Mouse (Mus musculus) CH12.LX (cell line): Measurements from ENCODE around the gene Olfr453.

Experiments used
- CTCF ChIP-seq, 2 experiments: IDR thresholded peaks in 1 of 2; conservative IDR thresholded peaks in 1 of 2; 2 replicates each; pipeline ENCODE4 v1.5.1; 2011 to 2012; ENCODE audit warnings: low read depth in 2 of 2, low read length in 2 of 2, improper control_type of control experiment in 1 of 2, inconsistent platforms in 1 of 2, mild to moderate bottlenecking in 1 of 2, moderate library complexity in 1 of 2
- EP300 ChIP-seq: IDR thresholded peaks from 2 replicates; pipeline ENCODE4 v1.6.1; 2011; ENCODE audit warnings: low read length, improper control_type of control experiment
- JUN ChIP-seq: IDR thresholded peaks from 2 replicates; pipeline ENCODE4 v1.6.1; 2011; ENCODE audit warnings: low read depth, mild to moderate bottlenecking, low read length, improper control_type of control experiment, moderate library complexity; ENCODE audit not compliant: insufficient read depth
- NRF1 ChIP-seq: IDR thresholded peaks from 2 replicates; pipeline ENCODE4 v1.6.1; 2014; ENCODE audit warnings: low read depth, mild to moderate bottlenecking, inconsistent platforms, low read length, improper control_type of control experiment, moderate library complexity
- POLR2A ChIP-seq: IDR thresholded peaks from 2 replicates; pipeline ENCODE4 v1.6.1; 2011; ENCODE audit warnings: low read depth, mild to moderate bottlenecking, improper control_type of control experiment, low read length
- POLR2AphosphoS2 ChIP-seq: IDR thresholded peaks from 2 replicates; pipeline ENCODE4 v1.6.1; 2011; ENCODE audit warnings: low read depth, low read length, improper control_type of control experiment
- RCOR1 ChIP-seq: conservative IDR thresholded peaks from 2 replicates; pipeline ENCODE4 v1.6.1; 2012; ENCODE audit warnings: low read depth, mild to moderate bottlenecking, inconsistent platforms, low read length, improper control_type of control experiment
- SMC3 ChIP-seq: IDR thresholded peaks from 2 replicates; pipeline ENCODE4 v1.6.1; 2011; ENCODE audit warnings: low read depth, low read length, improper control_type of control experiment
- USF1 ChIP-seq: IDR thresholded peaks from 2 replicates; pipeline ENCODE4 v1.6.1; 2014; ENCODE audit warnings: low read depth, mild to moderate bottlenecking, inconsistent platforms, low read length, improper control_type of control experiment

DNA sequence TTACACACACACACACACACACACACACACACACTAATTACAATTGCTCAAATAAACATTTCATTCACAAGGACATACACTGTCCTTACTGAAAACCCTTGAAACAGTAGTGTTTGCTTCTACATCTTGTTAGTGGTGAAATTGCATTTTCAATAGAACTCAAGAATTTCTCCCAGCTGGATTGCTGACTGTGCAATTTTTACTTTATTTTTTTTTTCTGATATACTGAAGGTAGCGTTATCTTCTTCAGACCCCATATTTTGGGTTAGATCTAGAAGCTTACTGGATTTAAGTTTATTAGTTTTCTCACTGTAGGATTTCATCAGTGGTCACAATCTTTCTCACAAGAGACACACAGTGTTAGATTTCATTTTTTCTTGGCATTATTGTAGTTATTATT, 37.9 kb downstream of the Olfr453 start:
- TF ChIP-seq POLR2AphosphoS2 (no peak), RCOR1 (no peak), NRF1 (no peak), JUN (no peak), POLR2A (no peak), SMC3 (no peak), CTCF (conservative IDR thresholded peaks at IDR 0.05 in 1 of 2, IDR thresholded peaks at IDR 0.05 in 1 of 2; ENCODE audit: low read depth in 2 of 2, low read length in 2 of 2) (no peak), EP300 (no peak), USF1 (no peak)
